Mouse (Mus musculus) ES-E14 (cell line): ENCODE results near the gene Gm29797.

Experiments used
- CHD2 ChIP-seq: IDR thresholded peaks from 2 replicates; pipeline ENCODE4 v1.6.1; 2014; ENCODE audit warnings: mild to moderate bottlenecking, low read depth, low read length, inconsistent platforms
- MAFK ChIP-seq: IDR thresholded peaks from 2 replicates; pipeline ENCODE4 v1.6.1; 2014; ENCODE audit warnings: mild to moderate bottlenecking, low read depth, low read length, inconsistent platforms; ENCODE audit not compliant: insufficient read depth
- ZNF384 ChIP-seq: IDR thresholded peaks from 2 replicates; pipeline ENCODE4 v1.6.1; 2012; ENCODE audit warnings: low read depth, low read length, inconsistent platforms

DNA sequence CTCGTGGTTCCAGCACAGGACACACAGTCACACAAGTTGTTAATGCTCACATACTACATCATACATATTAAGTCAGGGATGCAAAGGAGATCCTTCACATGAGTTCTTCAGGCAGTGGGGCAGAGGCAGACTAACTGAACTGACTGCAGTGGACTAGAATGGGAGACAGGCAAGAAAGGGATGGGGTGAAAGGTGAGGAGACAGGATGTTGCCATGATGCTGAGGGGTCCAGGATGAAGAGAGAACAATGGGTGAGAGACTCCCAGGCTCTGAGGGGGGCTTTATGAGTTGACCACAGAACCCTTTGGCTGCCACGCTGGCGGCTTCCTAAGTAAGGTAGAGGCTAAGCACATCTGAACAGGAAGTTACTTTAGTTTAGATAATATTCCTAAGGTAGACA lies 37.7 kb downstream of the Gm29797 start:
- TF ChIP-seq ZNF384 = no peak
- no peak for TF ChIP-seq MAFK
- no peak for TF ChIP-seq CHD2
